Mouse (Mus musculus) stomach, embryonic 16.5 days (tissue): ENCODE data around the gene Zfp672. TPM values are rescaled to one million over a fixed set of nuclear protein-coding genes. Genes with fewer than 3 reads are reported as not detected.

Experiments used
- ATAC-seq: fragments of 200-750 bp; cut with Nextera tagmentation; 2 replicates; pipeline ENCODE4 v1.8.0; 2017; ENCODE audit warnings: moderate number of reproducible peaks, moderate TSS enrichment; ENCODE audit not compliant: insufficient read depth, low FRiP score
- H3K27ac ChIP-seq: fragments of 300-500 bp; sonication (generic); 2 replicates; pipeline ENCODE4 v1.5.1; 2014; ENCODE audit warnings: low read length
- H3K27me3 ChIP-seq: fragments of 300-500 bp; sonication (generic); 2 replicates; pipeline ENCODE4 v1.6.1; 2014; ENCODE audit warnings: low read length, control low read depth, mixed read lengths; ENCODE audit not compliant: control insufficient read depth, insufficient read depth
- H3K36me3 ChIP-seq: fragments of 300-500 bp; sonication (generic); 2 replicates; pipeline ENCODE4 v1.6.1; 2014; ENCODE audit warnings: low read length; ENCODE audit not compliant: control insufficient read depth, insufficient read depth
- H3K4me1 ChIP-seq: fragments of 300-500 bp; sonication (generic); 2 replicates; pipeline ENCODE4 v1.6.1; 2014; ENCODE audit warnings: low read length, control low read depth, mixed read lengths; ENCODE audit not compliant: control insufficient read depth, insufficient read depth
- H3K4me2 ChIP-seq: fragments of 300-500 bp; sonication (generic); 2 replicates; pipeline ENCODE4 v1.6.1; 2014; ENCODE audit warnings: low read depth, low read length, mixed read lengths
- H3K4me3 ChIP-seq: fragments of 300-500 bp; sonication (generic); replicated peaks from 2 replicates; pipeline ENCODE4 v1.5.1; 2014; ENCODE audit warnings: mild to moderate bottlenecking, low read length
- H3K9ac ChIP-seq: fragments of 300-500 bp; sonication (generic); 2 replicates; pipeline ENCODE4 v1.6.1; 2014; ENCODE audit warnings: low read length
- H3K9me3 ChIP-seq: fragments of 300-500 bp; sonication (generic); replicated peaks from 2 replicates; pipeline ENCODE4 v1.6.1; 2016; ENCODE audit warnings: low read length, control low read depth; ENCODE audit not compliant: control insufficient read depth
- WGBS: fragments of 180-500 bp; shearing (Covaris S2); extraction: QIAGEN DNeasy Blood & Tissue Kit; methylation state at CpG from one replicate; pipeline ENCODE4 v1.1.7; 2014; 5-methylcytosine and 5-hydroxymethylcytosine counted together
- polyA plus RNA-seq: library from polyadenylated mRNA; unstranded; fragments of >200 nt; fragmentation: Nextera tagmentation; extraction: Ambion mirVana; gene quantifications from 2 replicates; pipeline ENCODE4 v1.2.1, GENCODE M21; 2015

Gene Zfp672
- polyA plus RNA-seq, 1 experiment from 2014 or later: 44.8 TPM

GRCm38 (mm10) chr11:58274572-58274971 is 55.6 kb downstream of the Zfp672 start, which contains the start of gene 4930438A08Rik:
Gene 4930438A08Rik, plus strand, starts transcription at chr11:58274799.
- WGBS: 51% methylated on average over 2 of the region's 2 CpGs

DNA sequence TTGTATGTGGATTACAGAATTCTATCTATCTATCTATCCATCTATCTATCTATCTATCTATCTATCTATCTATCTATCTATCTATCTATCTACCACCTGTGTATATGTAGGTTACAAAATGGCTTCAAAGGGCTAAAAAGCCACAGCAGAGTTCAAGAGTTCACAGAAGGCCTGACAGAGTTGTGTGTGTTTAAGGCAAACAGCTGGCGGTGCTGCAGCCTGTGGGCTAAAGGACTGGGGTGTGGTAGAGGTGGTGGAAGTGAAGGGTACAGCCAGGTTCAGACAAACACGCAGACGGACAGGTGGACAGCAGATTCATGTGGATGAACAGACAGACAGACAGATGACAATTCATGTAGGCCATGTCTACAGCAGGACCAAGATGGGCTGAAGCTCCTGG is 61.9 kb downstream of the Zfp672 start:
- H3K36me3 ChIP-seq: no peaks in the 10 kb centered on the region
- H3K9ac ChIP-seq: no peak overlapping the region
- WGBS: 59% methylated on average over 3 of the region's 3 CpGs
- no peaks in the 10 kb centered on the region for H3K27me3 ChIP-seq
- H3K4me3 ChIP-seq: no peak overlapping the region
- no peaks in the 10 kb centered on the region for H3K4me1 ChIP-seq
- no peaks in the 10 kb centered on the region for H3K9me3 ChIP-seq
- ATAC-seq: no peak
- H3K27ac ChIP-seq: no peak overlapping the region
- H3K4me2 ChIP-seq: no peak overlapping the region

More at GRCm38 (mm10) chr11:58274572-58274971, 55.6 kb downstream of the Zfp672 start, which contains the start of gene 4930438A08Rik:
- H3K4me1 ChIP-seq: no peaks in the 10 kb centered on the region
- H3K27ac ChIP-seq: no peak within 1 kb of the TSS
- H3K27me3 ChIP-seq: no peaks in the 10 kb centered on the region
- H3K4me3 ChIP-seq: no peak within 1 kb of the TSS
- no peaks in the 10 kb centered on the region for H3K36me3 ChIP-seq
- H3K9ac ChIP-seq: no peak within 1 kb of the TSS
- no peaks in the 10 kb centered on the region for H3K9me3 ChIP-seq
- no peak within 1 kb of the TSS for H3K4me2 ChIP-seq
- ATAC-seq: no peak

Other genes starting within 250 kb of the Zfp672 start
- gene Gm12248, start 237.2 kb downstream of the Zfp672 start, polyA plus RNA-seq: not detected in 2 replicates
- gene Cnot8, start 226.2 kb downstream of the Zfp672 start, polyA plus RNA-seq: 71.7 and 74.6 TPM in 2 replicates
- gene Gemin5, start 161.8 kb downstream of the Zfp672 start, polyA plus RNA-seq: 12.7 and 14.9 TPM in 2 replicates
- 111 and 118 TPM in 2 replicates for gene Mrpl22, start 158.7 kb downstream of the Zfp672 start, polyA plus RNA-seq
- gene Igtp, start 130.8 kb downstream of the Zfp672 start, polyA plus RNA-seq: 4.5 and 6.3 TPM in 2 replicates
- 3.7 and 4.0 TPM in 2 replicates for gene Irgm2, start 130.7 kb downstream of the Zfp672 start, polyA plus RNA-seq
- gene 4930438A08Rik, start 55.5 kb downstream of the Zfp672 start, polyA plus RNA-seq: 0.17 and 0.26 TPM in 2 replicates
- 28.8 and 29.9 TPM in 2 replicates for gene Zfp692, start 23.3 kb downstream of the Zfp672 start, polyA plus RNA-seq
- 29.8 and 37.1 TPM in 2 replicates for gene Sh3bp5l, start 385 bp upstream of the Zfp672 start, polyA plus RNA-seq
- 213 and 226 TPM in 2 replicates for gene Lypd8, start 48.7 kb upstream of the Zfp672 start, polyA plus RNA-seq
- gene 1810065E05Rik, start 90.8 kb upstream of the Zfp672 start, polyA plus RNA-seq: not detected in 2 replicates
- not detected in 2 replicates for gene Gm12253, start 102.2 kb upstream of the Zfp672 start, polyA plus RNA-seq
- not detected in 2 replicates for gene Lypd9, start 122.6 kb upstream of the Zfp672 start, polyA plus RNA-seq
- not detected in 2 replicates for gene Olfr30, start 131.9 kb upstream of the Zfp672 start, polyA plus RNA-seq
- not detected in 2 replicates for gene Olfr332, start 162.2 kb upstream of the Zfp672 start, polyA plus RNA-seq
- not detected in 2 replicates for gene Olfr331, start 172.2 kb upstream of the Zfp672 start, polyA plus RNA-seq
- gene Olfr330, start 204.5 kb upstream of the Zfp672 start, polyA plus RNA-seq: not detected in 2 replicates
- not detected in 2 replicates for gene Olfr329-ps, start 216.1 kb upstream of the Zfp672 start, polyA plus RNA-seq
- not detected in 2 replicates for gene Olfr328, start 225.3 kb upstream of the Zfp672 start, polyA plus RNA-seq
- not detected in 2 replicates for gene Olfr224, start 240.2 kb upstream of the Zfp672 start, polyA plus RNA-seq
- gene Olfr325, start 247.4 kb upstream of the Zfp672 start, polyA plus RNA-seq: not detected in 2 replicates